Mouse (Mus musculus) urinary bladder, postnatal 14 days (tissue): ENCODE results near the gene Btbd16.

ENCODE experiments used
- DNase-seq: peaks from one replicate; pipeline ENCODE4 v3.0.0; 2021; ENCODE audit warnings: low spot score

Btbd16 gene

GRCm38 (mm10) chr7:130864711-130865110 lies 90.8 kb downstream of the Btbd16 start:
- no peak for DNase-seq

GRCm38 (mm10) chr7:130865613-130866591 lies 92.0 kb downstream of the Btbd16 start, which contains the start of gene Plekha1:
Gene Plekha1 (plus strand): TSS chr7:130865756.
- DNase-seq = peak; percentile 98

- no peak for DNase-seq
Observed at GRCm38 (mm10) chr7:130866640-130867039, 92.8 kb downstream of the Btbd16 start.

- DNase-seq = no peak
Observed at GRCm38 (mm10) chr7:130867256-130867655, 93.4 kb downstream of the Btbd16 start.
